Mouse (Mus musculus) forebrain, embryonic 14.5 days (tissue): ENCODE data around the gene Ccdc60. TPM values are rescaled to one million over a fixed set of nuclear protein-coding genes. Genes with fewer than 3 reads are reported as not detected.
A peak's percentile ranks its signal among the peaks of the same experiment; 100 is the strongest.
"Not testable (repeated sequence)": the region's sequence is repeated elsewhere in the genome, so short reads cannot be mapped to it uniquely, and the experiment has no call there.

Experiments used
- ATAC-seq: fragments of 200-750 bp; cut with Nextera tagmentation; 2 replicates; pipeline ENCODE4 v1.8.0; 2017; ENCODE audit warnings: mild to moderate bottlenecking, moderate library complexity
- DNase-seq: peaks from one replicate; pipeline ENCODE4 v3.0.0-alpha.2; 2015; ENCODE audit warnings: low spot score
- H3K27ac ChIP-seq: fragments of 300-500 bp; sonication (generic); 2 replicates; pipeline ENCODE4 v1.5.1; 2014; ENCODE audit warnings: low read depth, mild to moderate bottlenecking, control low read depth, low read length, moderate library complexity
- H3K27me3 ChIP-seq: fragments of 300-500 bp; sonication (generic); replicated peaks from 2 replicates; pipeline ENCODE4 v1.6.1; 2014; ENCODE audit warnings: low read length, control low read depth, mixed read lengths; ENCODE audit not compliant: control insufficient read depth, insufficient read depth
- H3K36me3 ChIP-seq: fragments of 300-500 bp; sonication (generic); 2 replicates; pipeline ENCODE4 v1.6.1; 2014; ENCODE audit warnings: low read length, control low read depth; ENCODE audit not compliant: control insufficient read depth, insufficient read depth
- H3K4me1 ChIP-seq: fragments of 300-500 bp; sonication (generic); 2 replicates; pipeline ENCODE4 v1.6.1; 2014; ENCODE audit warnings: antibody characterized with exemption, low read length, control low read depth; ENCODE audit not compliant: control insufficient read depth, insufficient read depth
- H3K4me2 ChIP-seq: fragments of 300-500 bp; sonication (generic); 2 replicates; pipeline ENCODE4 v1.6.1; 2014; ENCODE audit warnings: mild to moderate bottlenecking, control low read depth, low read length
- H3K4me3 ChIP-seq: fragments of 300-500 bp; sonication (generic); 2 replicates; pipeline ENCODE4 v1.5.1; 2014; ENCODE audit warnings: low read depth, low read length, control low read depth
- H3K9ac ChIP-seq: fragments of 300-500 bp; sonication (generic); 2 replicates; pipeline ENCODE4 v1.6.1; 2014; ENCODE audit warnings: mild to moderate bottlenecking, low read length, control low read depth, moderate library complexity
- H3K9me3 ChIP-seq: fragments of 300-500 bp; sonication (generic); replicated peaks from 2 replicates; pipeline ENCODE4 v1.6.1; 2016; ENCODE audit warnings: low read length, control low read depth, mixed read lengths; ENCODE audit not compliant: control insufficient read depth
- WGBS: fragments of 180-500 bp; shearing (Covaris S2); extraction: QIAGEN DNeasy Blood & Tissue Kit; methylation state at CpG from one replicate; pipeline ENCODE4 v1.1.7; 2014; 5-methylcytosine and 5-hydroxymethylcytosine counted together
- polyA plus RNA-seq: library from polyadenylated mRNA; unstranded; fragments of >200 nt; fragmentation: Nextera tagmentation; extraction: Ambion mirVana; gene quantifications from 2 replicates; pipeline ENCODE4 v1.2.1, GENCODE M21; 2014

The Ccdc60 gene
- polyA plus RNA-seq, 1 experiment from 2014 or later: 0.89 TPM

DNA sequence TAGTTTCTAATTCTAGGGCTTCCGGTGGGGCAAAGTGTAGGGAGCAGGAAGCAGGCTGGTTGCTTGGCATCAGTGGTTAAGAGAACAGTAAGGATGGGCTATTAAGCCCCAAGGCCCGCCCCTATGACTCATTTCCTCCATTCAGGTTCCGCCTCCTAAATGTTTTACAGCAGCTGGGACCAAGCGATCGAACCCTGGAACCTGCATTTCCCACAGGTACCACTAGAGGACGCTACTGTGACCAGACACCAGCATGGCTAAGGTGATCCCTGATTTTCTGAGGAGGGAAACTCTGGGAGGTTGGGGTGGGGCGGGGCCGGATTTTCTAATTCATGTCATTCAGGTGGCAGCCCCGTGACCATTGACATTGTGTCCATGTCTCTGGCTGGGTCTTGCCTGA lies 96.1 kb downstream of the Ccdc60 start:
- Histone ChIP-seq H3K36me3 (no peaks in the 10 kb centered on the region), H3K27ac (no peak overlapping the region), H3K9me3 (no peaks in the 10 kb centered on the region), H3K4me3 (no peak overlapping the region), H3K27me3 (no peaks in the 10 kb centered on the region), H3K9ac (no peak overlapping the region), H3K4me1 (no peaks in the 10 kb centered on the region), H3K4me2 (no peak overlapping the region)
- WGBS: 76% methylated on average over 9 of the region's 9 CpGs
- ATAC-seq (no peak), DNase-seq (no peak)

GRCm38 (mm10) chr5:116191596-116191995 lies 97.2 kb downstream of the Ccdc60 start:
- ATAC-seq (no peak), DNase-seq (peak; percentile 52)
- Histone ChIP-seq H3K27me3 (no peaks in the 10 kb centered on the region), H3K9me3 (no peaks in the 10 kb centered on the region), H3K4me2 (no peak overlapping the region), H3K27ac (no peak overlapping the region), H3K36me3 (no peaks in the 10 kb centered on the region), H3K9ac (no peak overlapping the region), H3K4me3 (no peak overlapping the region), H3K4me1 (no peaks in the 10 kb centered on the region)
- 60% methylated on average over 3 of the region's 3 CpGs for WGBS

DNA sequence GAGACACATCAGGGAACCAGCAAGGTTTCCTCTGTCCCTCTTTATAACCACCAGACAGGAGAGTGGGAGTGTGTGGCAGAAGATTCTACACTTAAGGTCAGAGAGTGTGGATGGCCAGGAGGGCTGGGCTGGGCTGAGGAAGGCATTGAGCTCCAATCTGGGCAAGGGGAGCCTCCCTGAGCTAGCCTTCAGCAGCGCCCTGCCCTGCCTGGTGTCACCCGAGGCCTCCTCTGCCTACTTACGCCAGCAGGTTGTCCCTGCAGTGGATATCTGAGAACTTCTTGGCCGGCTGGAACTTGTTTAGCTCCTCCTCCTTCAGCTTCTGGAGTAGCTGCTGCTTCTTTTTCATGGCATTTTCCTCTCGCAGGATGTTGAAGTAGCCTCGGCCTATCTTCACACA lies 99.0 kb downstream of the Ccdc60 start:
- Histone ChIP-seq H3K36me3 (no peaks in the 10 kb centered on the region), H3K4me1 (no peaks in the 10 kb centered on the region), H3K4me3 (no peak overlapping the region), H3K9ac (no peak overlapping the region), H3K9me3 (no peaks in the 10 kb centered on the region), H3K27ac (no peak overlapping the region), H3K4me2 (no peak overlapping the region), H3K27me3 (no peaks in the 10 kb centered on the region)
- WGBS: 64% methylated on average over 6 of the region's 6 CpGs
- DNase-seq (no peak), ATAC-seq (no peak)

DNA sequence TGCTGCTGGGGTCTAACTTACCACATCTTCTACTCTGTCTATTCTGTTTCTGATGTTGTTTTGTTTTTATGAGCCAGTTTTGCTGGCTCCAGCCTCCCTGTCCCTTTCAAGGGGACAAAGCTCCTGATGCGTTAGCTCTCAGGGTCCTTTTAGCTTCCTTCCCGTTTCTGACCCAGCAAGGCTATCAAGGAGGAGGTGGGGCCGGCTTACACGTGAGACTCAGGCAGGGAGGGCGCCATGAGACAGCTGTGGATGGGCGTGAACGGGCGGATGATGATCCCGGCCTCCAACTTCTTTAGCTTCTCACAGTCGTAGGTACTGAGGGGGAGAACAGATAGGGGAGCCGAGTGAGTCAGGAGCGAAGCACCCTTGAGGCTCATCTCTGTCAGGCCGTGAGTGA lies 108.2 kb downstream of the Ccdc60 start:
- DNase-seq (no peak), ATAC-seq (no peak)
- 33% methylated on average over 13 of the region's 13 CpGs for WGBS
- Histone ChIP-seq H3K4me2 (no peak overlapping the region), H3K36me3 (no peaks in the 10 kb centered on the region), H3K4me1 (no peaks in the 10 kb centered on the region), H3K9ac (no peak overlapping the region), H3K9me3 (no peaks in the 10 kb centered on the region), H3K27ac (no peak overlapping the region), H3K27me3 (no peaks in the 10 kb centered on the region), H3K4me3 (no peak overlapping the region)

GRCm38 (mm10) chr5:116171721-116172120 lies 117.1 kb downstream of the Ccdc60 start:
- Histone ChIP-seq H3K4me3 (no peak overlapping the region), H3K9ac (no peak overlapping the region), H3K4me1 (no peaks in the 10 kb centered on the region), H3K9me3 (no peaks in the 10 kb centered on the region), H3K4me2 (no peak overlapping the region), H3K27ac (no peak overlapping the region), H3K27me3 (no peaks in the 10 kb centered on the region), H3K36me3 (no peaks in the 10 kb centered on the region)
- WGBS: 92% methylated on average over 6 of the region's 6 CpGs
- ATAC-seq (no peak), DNase-seq (no peak)

GRCm38 (mm10) chr5:116166965-116167364 lies 121.8 kb downstream of the Ccdc60 start:
- H3K4me2 ChIP-seq: no peak overlapping the region
- 77% methylated on average over 13 of the region's 13 CpGs for WGBS
- H3K27me3 ChIP-seq: no peaks in the 10 kb centered on the region
- H3K4me1 ChIP-seq: peaks cover 12% of the 10 kb centered on the region; the same call in 1 of the 2 replicates
- H3K36me3 ChIP-seq: no peaks in the 10 kb centered on the region
- DNase-seq (peak; percentile 29), ATAC-seq (no peak)
- H3K9ac ChIP-seq: no peak overlapping the region
- no peak overlapping the region for H3K27ac ChIP-seq
- no peak overlapping the region for H3K4me3 ChIP-seq
- H3K9me3 ChIP-seq: no peaks in the 10 kb centered on the region

- DNase-seq (peak; percentile 74), ATAC-seq (peak; percentile 84)
- Histone ChIP-seq H3K9me3 (no peaks in the 10 kb centered on the region), H3K9ac (no peak overlapping the region), H3K36me3 (no peaks in the 10 kb centered on the region), H3K27ac (no peak overlapping the region; the same call in 1 of the 2 replicates), H3K4me1 (peaks cover 12% of the 10 kb centered on the region; the same call in 1 of the 2 replicates), H3K27me3 (no peaks in the 10 kb centered on the region), H3K4me2 (0 out of 2 replicates have a peak overlapping the region, but pooled peaks have one; percentile 0), H3K4me3 (no peak overlapping the region)
- WGBS: 24% methylated on average over 11 of the region's 11 CpGs
Observed at GRCm38 (mm10) chr5:116165203-116165888, 123.4 kb downstream of the Ccdc60 start.

- H3K36me3 ChIP-seq: no peaks in the 10 kb centered on the region
- no peak for ATAC-seq
- no peak overlapping the region for H3K4me3 ChIP-seq
- H3K9ac ChIP-seq: no peak overlapping the region
- H3K27ac ChIP-seq: no peak overlapping the region
- no peaks in the 10 kb centered on the region for H3K27me3 ChIP-seq
- H3K4me2 ChIP-seq: no peak overlapping the region
- H3K9me3 ChIP-seq: no peaks in the 10 kb centered on the region
- 40% methylated on average over 2 of the region's 2 CpGs for WGBS
- no peaks in the 10 kb centered on the region for H3K4me1 ChIP-seq
- no peak for DNase-seq
Observed at GRCm38 (mm10) chr5:116154811-116155210, 134.0 kb downstream of the Ccdc60 start.

DNA sequence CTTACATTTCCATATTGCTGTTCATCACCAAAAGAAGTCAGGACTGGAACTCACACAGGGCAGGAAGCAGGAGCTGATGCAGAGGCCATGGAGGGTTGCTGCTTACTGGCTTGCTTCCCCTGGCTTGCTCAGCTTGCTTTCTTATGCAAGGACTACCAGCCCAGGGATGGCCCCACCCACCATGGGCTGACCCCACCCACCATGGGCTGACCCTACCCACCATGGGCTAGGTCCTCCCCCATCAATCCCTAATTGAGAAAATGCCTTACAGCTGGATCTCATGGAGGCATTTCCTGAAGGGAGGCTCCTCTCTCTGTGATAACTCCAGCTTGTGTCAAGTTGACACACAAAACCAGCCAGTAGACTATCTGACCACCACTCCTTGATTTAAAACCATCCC lies 142.3 kb downstream of the Ccdc60 start:
- H3K27me3 ChIP-seq, H3K36me3 ChIP-seq, DNase-seq, H3K9me3 ChIP-seq, H3K4me1 ChIP-seq, H3K4me3 ChIP-seq, H3K4me2 ChIP-seq, H3K27ac ChIP-seq, H3K9ac ChIP-seq, ATAC-seq: not testable (repeated sequence)
